Mouse (Mus musculus) right cerebral cortex, postnatal 10 days (tissue): ENCODE measurements at regions not wholly inside any gene's neighbourhood (a gene's known extent, or its start where the extent isn't known, plus 50 kb on each side); places are given as distances from the start of the nearest gene placed in this dataset.
A peak's percentile ranks its signal among the peaks of the same experiment; 100 is the strongest.
"Not testable (repeated sequence)": the region's sequence is repeated elsewhere in the genome, so short reads cannot be mapped to it uniquely, and the experiment has no call there.

Experiments
- DNase-seq, 2 experiments: peaks; one replicate each; pipeline ENCODE4 v3.0.0; 2021; ENCODE audit warnings: low spot score in 2 of 2

- no peak for DNase-seq
Observed at GRCm38 (mm10) chr3:21149618-21150017, 782.6 kb upstream of the Agtr1b start.

- DNase-seq, result no peak
Observed at GRCm38 (mm10) chr3:21128821-21129504, 762.0 kb upstream of the Agtr1b start.

GRCm38 (mm10) chr3:21126191-21126590, 759.2 kb upstream of the Agtr1b start:
- no peak for DNase-seq

GRCm38 (mm10) chr3:21118164-21118902, 751.4 kb upstream of the Agtr1b start:
- DNase-seq, result no peak

GRCm38 (mm10) chr3:21111735-21112518, 745.0 kb upstream of the Agtr1b start:
- no peak for DNase-seq

- DNase-seq, result no peak
Observed at GRCm38 (mm10) chr3:21090206-21090605, 723.2 kb upstream of the Agtr1b start.

- DNase-seq, result no peak
Observed at GRCm38 (mm10) chr3:21086426-21086825, 719.4 kb upstream of the Agtr1b start.

GRCm38 (mm10) chr3:21077548-21077947, 710.6 kb upstream of the Agtr1b start:
- no peak for DNase-seq

- DNase-seq, result not testable (repeated sequence)
Observed at GRCm38 (mm10) chr3:21053337-21053736, 686.4 kb upstream of the Agtr1b start.

- not testable (repeated sequence) for DNase-seq
Observed at GRCm38 (mm10) chr3:21049365-21049764, 682.4 kb upstream of the Agtr1b start.

- no peak for DNase-seq
Observed at GRCm38 (mm10) chr3:21045981-21046380, 679.0 kb upstream of the Agtr1b start.

GRCm38 (mm10) chr3:21025876-21026275, 658.9 kb upstream of the Agtr1b start:
- peak; percentile 57 to 84 for DNase-seq

- DNase-seq, result peak in 1 of 2 experiments; percentile 31
Observed at GRCm38 (mm10) chr3:21020946-21021345, 654.0 kb upstream of the Agtr1b start.

- no peak for DNase-seq
Observed at GRCm38 (mm10) chr3:21020297-21020696, 653.3 kb upstream of the Agtr1b start.

- DNase-seq, result no peak
Observed at GRCm38 (mm10) chr3:21009650-21010049, 642.7 kb upstream of the Agtr1b start.

GRCm38 (mm10) chr3:20998295-20998694, 631.3 kb upstream of the Agtr1b start:
- no peak for DNase-seq

- no peak for DNase-seq
Observed at GRCm38 (mm10) chr3:20989486-20989970, 622.6 kb upstream of the Agtr1b start.

GRCm38 (mm10) chr3:20986942-20987341, 620.0 kb upstream of the Agtr1b start:
- DNase-seq, result peak in 1 of 2 experiments; percentile 34

- peak; percentile 66 to 81 for DNase-seq
Observed at GRCm38 (mm10) chr3:20986377-20986727, 619.4 kb upstream of the Agtr1b start.

GRCm38 (mm10) chr3:20985682-20986376, 618.9 kb upstream of the Agtr1b start:
- peak; percentile 67 to 69 for DNase-seq

GRCm38 (mm10) chr3:20984146-20984545, 617.2 kb upstream of the Agtr1b start:
- no peak for DNase-seq

- no peak for DNase-seq
Observed at GRCm38 (mm10) chr3:20973077-20973476, 606.1 kb upstream of the Agtr1b start.
